Mouse (Mus musculus) hindbrain, embryonic 13.5 days (tissue): ENCODE measurements around the gene Gm28576. TPM values are rescaled to one million over a fixed set of nuclear protein-coding genes. Genes with fewer than 3 reads are reported as not detected.
"Not testable (repeated sequence)": the region's sequence is repeated elsewhere in the genome, so short reads cannot be mapped to it uniquely, and the experiment has no call there.

Source experiments
- ATAC-seq: fragments of 200-750 bp; cut with Nextera tagmentation; 2 replicates; pipeline ENCODE4 v1.8.0; 2017; ENCODE audit warnings: moderate TSS enrichment; ENCODE audit not compliant: low FRiP score
- H3K27ac ChIP-seq: fragments of 300-500 bp; sonication (generic); 2 replicates; pipeline ENCODE4 v1.5.1; 2015; ENCODE audit warnings: inconsistent platforms, mild to moderate bottlenecking, moderate library complexity
- H3K27me3 ChIP-seq: fragments of 300-500 bp; sonication (generic); 2 replicates; pipeline ENCODE4 v1.6.1; 2015; ENCODE audit warnings: mild to moderate bottlenecking, inconsistent platforms
- H3K36me3 ChIP-seq: fragments of 300-500 bp; sonication (generic); 2 replicates; pipeline ENCODE4 v1.6.1; 2015; ENCODE audit warnings: mild to moderate bottlenecking, inconsistent platforms
- H3K4me1 ChIP-seq: fragments of 300-500 bp; sonication (generic); replicated peaks from 2 replicates; pipeline ENCODE4 v1.6.1; 2015; ENCODE audit warnings: inconsistent platforms
- H3K4me2 ChIP-seq: fragments of 300-500 bp; sonication (generic); 2 replicates; pipeline ENCODE4 v1.6.1; 2015; ENCODE audit warnings: inconsistent platforms, mild to moderate bottlenecking, moderate library complexity
- H3K4me3 ChIP-seq: fragments of 300-500 bp; sonication (generic); 2 replicates; pipeline ENCODE4 v1.5.1; 2015; ENCODE audit warnings: mild to moderate bottlenecking, inconsistent platforms
- H3K9ac ChIP-seq: fragments of 300-500 bp; sonication (generic); 2 replicates; pipeline ENCODE4 v1.6.1; 2015; ENCODE audit warnings: mild to moderate bottlenecking, inconsistent platforms
- H3K9me3 ChIP-seq: fragments of 300-500 bp; sonication (generic); 2 replicates; pipeline ENCODE4 v1.6.1; 2016; ENCODE audit warnings: inconsistent platforms
- WGBS: fragments of 180-500 bp; shearing (Covaris S2); methylation state at CpG from one replicate; pipeline ENCODE4 v1.1.7; 2015; 5-methylcytosine and 5-hydroxymethylcytosine counted together
- polyA plus RNA-seq: library from polyadenylated mRNA; unstranded; fragments of >200 nt; fragmentation: Nextera tagmentation; extraction: Ambion mirVana; gene quantifications from 2 replicates; pipeline ENCODE4 v1.2.1, GENCODE M21; 2015

The Gm28576 gene
- polyA plus RNA-seq, result not detected in 2 replicates

- not testable (repeated sequence) for H3K9ac ChIP-seq, H3K27ac ChIP-seq, ATAC-seq, H3K4me3 ChIP-seq, H3K4me2 ChIP-seq, H3K4me1 ChIP-seq, H3K9me3 ChIP-seq, H3K36me3 ChIP-seq, H3K27me3 ChIP-seq
- no CpG with 5 or more reads among the region's 8 CpGs for WGBS
Observed at GRCm38 (mm10) chrY:7722641-7723040, at the start of gene Gm28576. Gm28576 (plus strand) TSS chrY:7722941.

Other genes with a start within 250 kb of the Gm28576 start
- 0.04 TPM in 1 of 2 replicates, not detected in the other for gene Gm20826, start 84.5 kb upstream of the Gm28576 start, polyA plus RNA-seq